Mouse (Mus musculus) myocyte (in vitro differentiated cells): Measurements from ENCODE around the gene Nod1. TPM values are rescaled to one million over a fixed set of nuclear protein-coding genes. Genes with fewer than 3 reads are reported as not detected.
A peak's percentile ranks its signal among the peaks of the same experiment; 100 is the strongest.

ENCODE experiments used
- H3K27me3 ChIP-seq: one replicate; pipeline ENCODE4 v1.6.1; 2011; ENCODE audit not compliant: control insufficient read depth, insufficient read depth, insufficient read length
- H3K36me3 ChIP-seq: one replicate; pipeline ENCODE4 v1.6.1; 2011; ENCODE audit not compliant: control insufficient read depth, insufficient read depth
- H3K4me2 ChIP-seq: one replicate; pipeline ENCODE4 v1.6.1; 2011; ENCODE audit warnings: low read depth, control low read depth
- H3K4me3 ChIP-seq: one replicate; pipeline ENCODE4 v1.5.1; 2011; ENCODE audit warnings: mild to moderate bottlenecking, control low read depth, moderate library complexity
- H3K79me2 ChIP-seq: one replicate; pipeline ENCODE4 v1.6.1; 2011; ENCODE audit not compliant: control insufficient read depth, insufficient read depth
- H3ac ChIP-seq: one replicate; pipeline ENCODE4 v1.6.1; 2011; ENCODE audit not compliant: control insufficient read depth, insufficient read length
- CEBPB ChIP-seq: IDR thresholded peaks from 2 replicates; pipeline ENCODE4 v1.6.1; 2011; ENCODE audit warnings: mild to moderate bottlenecking, moderate library complexity; ENCODE audit not compliant: poor library complexity, insufficient read depth, severe bottlenecking
- E2F4 ChIP-seq: IDR thresholded peaks from one replicate; pipeline ENCODE4 v1.6.1; 2011; ENCODE audit warnings: mild to moderate bottlenecking, control low read depth, moderate library complexity; ENCODE audit not compliant: insufficient read depth
- MAX ChIP-seq: IDR thresholded peaks from one replicate; pipeline ENCODE4 v1.6.1; 2011; ENCODE audit warnings: low read depth, mild to moderate bottlenecking, control low read depth
- MYOD1 ChIP-seq, 3 experiments: IDR thresholded peaks; one replicate each; pipeline ENCODE4 v1.6.1; 2011; ENCODE audit warnings: control low read depth in 2 of 3, low read depth in 2 of 3, mild to moderate bottlenecking in 2 of 3, moderate library complexity in 1 of 3; ENCODE audit not compliant: insufficient read length in 2 of 3, control insufficient read depth in 1 of 3
- MYOG ChIP-seq, 3 experiments: IDR thresholded peaks; one replicate each; pipeline ENCODE4 v1.6.1; 2011; ENCODE audit warnings: control low read depth in 2 of 3, low read depth in 2 of 3, mild to moderate bottlenecking in 2 of 3; ENCODE audit not compliant: insufficient read length in 2 of 3, control insufficient read depth in 1 of 3, insufficient read depth in 1 of 3
- POLR2A ChIP-seq: IDR thresholded peaks from one replicate; pipeline ENCODE4 v1.6.1; 2011; ENCODE audit warnings: low read depth, mild to moderate bottlenecking, control low read depth, moderate library complexity; ENCODE audit not compliant: insufficient read length
- POLR2AphosphoS2 ChIP-seq: IDR thresholded peaks from one replicate; pipeline ENCODE4 v1.6.1; 2011; ENCODE audit warnings: low read depth, control low read depth; ENCODE audit not compliant: insufficient read length
- REST ChIP-seq: IDR thresholded peaks from one replicate; pipeline ENCODE4 v1.6.1; 2011; ENCODE audit warnings: mild to moderate bottlenecking, control low read depth, moderate library complexity; ENCODE audit not compliant: insufficient read depth, insufficient read length
- SRF ChIP-seq: IDR thresholded peaks from one replicate; pipeline ENCODE4 v1.6.1; 2011; ENCODE audit warnings: low read depth; ENCODE audit not compliant: control insufficient read depth, insufficient read length
- TCF12 ChIP-seq: IDR thresholded peaks from one replicate; pipeline ENCODE4 v1.6.1; 2011; ENCODE audit warnings: mild to moderate bottlenecking, control low read depth; ENCODE audit not compliant: poor library complexity, insufficient read depth, severe bottlenecking
- TCF3 ChIP-seq: IDR thresholded peaks from one replicate; pipeline ENCODE4 v1.6.1; 2011; ENCODE audit warnings: low read depth, control low read depth; ENCODE audit not compliant: insufficient read length
- USF1 ChIP-seq: IDR thresholded peaks from one replicate; pipeline ENCODE4 v1.6.1; 2011; ENCODE audit warnings: low read depth, mild to moderate bottlenecking, control low read depth, moderate library complexity
- polyA plus RNA-seq: library from polyadenylated mRNA; unstranded; fragments of >200 nt; fragmentation: generic; extraction: Trizol; gene quantifications from one replicate; pipeline ENCODE4 v1.2.1, GENCODE M21; 2012; ENCODE audit warnings: missing spikeins

Gene Nod1
- polyA plus RNA-seq, 1 experiment, result 1.5 TPM

- Histone ChIP-seq H3K4me3 (no peak overlapping the region), H3K36me3 (no peaks in the 10 kb centered on the region), H3K79me2 (no peaks in the 10 kb centered on the region), H3ac (no peak overlapping the region), H3K4me2 (no peak overlapping the region), H3K27me3 (no peaks in the 10 kb centered on the region)
- peak in 1 of 3 experiments; percentile 15 for TF ChIP-seq MYOG (IDR thresholded peaks at IDR 0.05; ENCODE audit: control insufficient read depth in 1 of 3, insufficient read depth in 1 of 3, insufficient read length in 2 of 3, low read depth in 2 of 3)
- no peak for TF ChIP-seq E2F4
Observed at GRCm38 (mm10) chr6:54939631-54940030, 32.8 kb downstream of the Nod1 start.

GRCm38 (mm10) chr6:54936496-54936895, 35.9 kb downstream of the Nod1 start:
- H3K79me2 ChIP-seq, result no peaks in the 10 kb centered on the region
- no peak for TF ChIP-seq SRF
- no peak for TF ChIP-seq E2F4
- no peak for TF ChIP-seq TCF3
- no peak for TF ChIP-seq MYOD1 (IDR thresholded peaks at IDR 0.05; ENCODE audit: control insufficient read depth in 1 of 3, insufficient read length in 2 of 3, low read depth in 2 of 3)
- TF ChIP-seq TCF12, result no peak
- TF ChIP-seq CEBPB, result no peak
- no peak for TF ChIP-seq MYOG (IDR thresholded peaks at IDR 0.05; ENCODE audit: control insufficient read depth in 1 of 3, insufficient read depth in 1 of 3, insufficient read length in 2 of 3, low read depth in 2 of 3)
- TF ChIP-seq POLR2A, result no peak
- no peak for TF ChIP-seq USF1
- H3K4me2 ChIP-seq, result no peak overlapping the region
- no peak overlapping the region for H3ac ChIP-seq
- no peaks in the 10 kb centered on the region for H3K27me3 ChIP-seq
- no peaks in the 10 kb centered on the region for H3K36me3 ChIP-seq
- no peak overlapping the region for H3K4me3 ChIP-seq

- Histone ChIP-seq H3K4me2 (no peak overlapping the region), H3K4me3 (no peak overlapping the region), H3ac (no peak overlapping the region), H3K79me2 (no peaks in the 10 kb centered on the region), H3K36me3 (no peaks in the 10 kb centered on the region), H3K27me3 (no peaks in the 10 kb centered on the region)
- TF ChIP-seq TCF3, result no peak
- TF ChIP-seq USF1, result no peak
- TF ChIP-seq REST, result no peak
- no peak for TF ChIP-seq MYOG (IDR thresholded peaks at IDR 0.05; ENCODE audit: control insufficient read depth in 1 of 3, insufficient read depth in 1 of 3, insufficient read length in 2 of 3, low read depth in 2 of 3)
- no peak for TF ChIP-seq MYOD1 (IDR thresholded peaks at IDR 0.05; ENCODE audit: control insufficient read depth in 1 of 3, insufficient read length in 2 of 3, low read depth in 2 of 3)
- no peak for TF ChIP-seq SRF
- TF ChIP-seq POLR2A, result no peak
- no peak for TF ChIP-seq E2F4
- TF ChIP-seq MAX, result no peak
- TF ChIP-seq CEBPB, result no peak
Observed at GRCm38 (mm10) chr6:54934930-54935329, 37.5 kb downstream of the Nod1 start.

- no peak overlapping the region for H3K4me2 ChIP-seq
- no peaks in the 10 kb centered on the region for H3K27me3 ChIP-seq
- H3K36me3 ChIP-seq, result no peaks in the 10 kb centered on the region
- H3K4me3 ChIP-seq, result no peak overlapping the region
- TF ChIP-seq POLR2AphosphoS2, result no peak
- TF ChIP-seq REST, result no peak
- TF ChIP-seq MYOG (IDR thresholded peaks at IDR 0.05; ENCODE audit: control insufficient read depth in 1 of 3, insufficient read depth in 1 of 3, insufficient read length in 2 of 3, low read depth in 2 of 3), result no peak
- TF ChIP-seq TCF3, result no peak
- no peak for TF ChIP-seq E2F4
- TF ChIP-seq MAX, result no peak
- no peak for TF ChIP-seq USF1
- no peak for TF ChIP-seq POLR2A
- TF ChIP-seq MYOD1 (IDR thresholded peaks at IDR 0.05; ENCODE audit: control insufficient read depth in 1 of 3, insufficient read length in 2 of 3, low read depth in 2 of 3), result no peak
- no peak for TF ChIP-seq SRF
- TF ChIP-seq CEBPB, result no peak
- TF ChIP-seq TCF12, result no peak
- no peaks in the 10 kb centered on the region for H3K79me2 ChIP-seq
- H3ac ChIP-seq, result no peak overlapping the region
Observed at GRCm38 (mm10) chr6:54934313-54934712, 38.1 kb downstream of the Nod1 start.

- no peaks in the 10 kb centered on the region for H3K36me3 ChIP-seq
Observed at GRCm38 (mm10) chr6:54933866-54934265, 38.5 kb downstream of the Nod1 start.

More at GRCm38 (mm10) chr6:54933866-54934265, 38.5 kb downstream of the Nod1 start:
- Histone ChIP-seq H3K27me3 (no peaks in the 10 kb centered on the region), H3K4me3 (no peak overlapping the region), H3K4me2 (no peak overlapping the region), H3K79me2 (no peaks in the 10 kb centered on the region), H3ac (no peak overlapping the region)
- TF ChIP-seq MYOG (IDR thresholded peaks at IDR 0.05; ENCODE audit: control insufficient read depth in 1 of 3, insufficient read depth in 1 of 3, insufficient read length in 2 of 3, low read depth in 2 of 3), result no peak
- no peak for TF ChIP-seq USF1
- no peak for TF ChIP-seq CEBPB
- no peak for TF ChIP-seq TCF3
- no peak for TF ChIP-seq REST
- TF ChIP-seq MYOD1 (IDR thresholded peaks at IDR 0.05; ENCODE audit: control insufficient read depth in 1 of 3, insufficient read length in 2 of 3, low read depth in 2 of 3), result no peak
- TF ChIP-seq E2F4, result no peak
- no peak for TF ChIP-seq POLR2A
- TF ChIP-seq POLR2AphosphoS2, result no peak
- no peak for TF ChIP-seq TCF12
- no peak for TF ChIP-seq SRF
- TF ChIP-seq MAX, result no peak
